Mouse (Mus musculus) midbrain, embryonic 11.5 days (tissue): Measurements from ENCODE around the gene Gpalpp1. TPM values are rescaled to one million over a fixed set of nuclear protein-coding genes. Genes with fewer than 3 reads are reported as not detected.

Source experiments
- ATAC-seq: fragments of 200-750 bp; cut with Nextera tagmentation; 2 replicates; pipeline ENCODE4 v1.8.0; 2017; ENCODE audit warnings: moderate TSS enrichment, moderate library complexity; ENCODE audit not compliant: low FRiP score
- DNase-seq: peaks from one replicate; pipeline ENCODE4 v3.0.0; 2015; ENCODE audit warnings: low spot score; ENCODE audit errors: missing footprints
- H3K27ac ChIP-seq: fragments of 300-500 bp; sonication (generic); 2 replicates; pipeline ENCODE4 v1.5.1; 2014; ENCODE audit warnings: low read depth, low read length
- H3K27me3 ChIP-seq: fragments of 300-500 bp; sonication (generic); 2 replicates; pipeline ENCODE4 v1.6.1; 2014; ENCODE audit warnings: mild to moderate bottlenecking, low read length, moderate library complexity, mixed read lengths; ENCODE audit not compliant: control insufficient read depth, insufficient read depth
- H3K36me3 ChIP-seq: fragments of 300-500 bp; sonication (generic); 2 replicates; pipeline ENCODE4 v1.6.1; 2014; ENCODE audit warnings: mild to moderate bottlenecking, low read length, moderate library complexity, mixed read lengths; ENCODE audit not compliant: control insufficient read depth, insufficient read depth
- H3K4me1 ChIP-seq: fragments of 300-500 bp; sonication (generic); 2 replicates; pipeline ENCODE4 v1.6.1; 2014; ENCODE audit warnings: low read length; ENCODE audit not compliant: control insufficient read depth, insufficient read depth
- H3K4me2 ChIP-seq: fragments of 300-500 bp; sonication (generic); 2 replicates; pipeline ENCODE4 v1.6.1; 2014; ENCODE audit warnings: mild to moderate bottlenecking, moderate library complexity
- H3K4me3 ChIP-seq: fragments of 300-500 bp; sonication (generic); 2 replicates; pipeline ENCODE4 v1.5.1; 2014; ENCODE audit warnings: low read depth, low read length
- H3K9ac ChIP-seq: fragments of 300-500 bp; sonication (generic); 2 replicates; pipeline ENCODE4 v1.6.1; 2014; ENCODE audit warnings: low read length
- H3K9me3 ChIP-seq: fragments of 300-500 bp; sonication (generic); 2 replicates; pipeline ENCODE4 v1.6.1; 2016; ENCODE audit warnings: low read length; ENCODE audit not compliant: control insufficient read depth
- WGBS: fragments of 180-500 bp; shearing (Covaris S2); extraction: QIAGEN DNeasy Blood & Tissue Kit; methylation state at CpG from one replicate; pipeline ENCODE4 v1.1.7; 2014; 5-methylcytosine and 5-hydroxymethylcytosine counted together
- polyA plus RNA-seq: library from polyadenylated mRNA; unstranded; fragments of >200 nt; fragmentation: Nextera tagmentation; extraction: Ambion mirVana; gene quantifications from 2 replicates; pipeline ENCODE4 v1.2.1, GENCODE M21; 2014

The Gpalpp1 gene
- polyA plus RNA-seq, 1 experiment from 2014 or later, result 19.9 TPM

DNA sequence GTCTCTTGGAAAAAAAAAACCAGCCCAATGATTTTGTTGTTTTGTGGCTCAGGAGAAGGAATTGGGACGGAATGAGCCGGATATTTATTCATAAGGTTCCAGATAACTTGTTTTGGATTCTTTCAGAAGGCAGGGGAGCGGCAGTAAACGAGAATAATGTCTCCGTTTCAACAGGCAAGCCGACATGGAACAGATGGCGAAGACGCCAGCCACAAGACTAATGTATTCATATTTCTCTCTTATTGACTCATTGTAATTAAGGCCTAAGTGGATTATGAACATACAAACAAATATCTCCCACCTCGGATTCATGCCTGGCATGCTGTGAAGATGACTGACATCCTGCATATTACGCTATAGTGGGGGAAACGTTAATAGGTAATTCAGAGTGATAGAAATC, 56.8 kb downstream of the Gpalpp1 start:
- Histone ChIP-seq H3K27me3 (no peaks in the 10 kb centered on the region), H3K4me3 (no peak overlapping the region), H3K4me1 (0 out of 2 replicates have a peak, but pooled peaks cover 3% of the 10 kb centered on the region), H3K4me2 (no peak overlapping the region), H3K9me3 (no peaks in the 10 kb centered on the region), H3K9ac (no peak overlapping the region), H3K36me3 (no peaks in the 10 kb centered on the region), H3K27ac (no peak overlapping the region)
- DNase-seq, result no peak
- ATAC-seq, result no peak
- WGBS, result 82% methylated on average over 11 of the region's 11 CpGs

DNA sequence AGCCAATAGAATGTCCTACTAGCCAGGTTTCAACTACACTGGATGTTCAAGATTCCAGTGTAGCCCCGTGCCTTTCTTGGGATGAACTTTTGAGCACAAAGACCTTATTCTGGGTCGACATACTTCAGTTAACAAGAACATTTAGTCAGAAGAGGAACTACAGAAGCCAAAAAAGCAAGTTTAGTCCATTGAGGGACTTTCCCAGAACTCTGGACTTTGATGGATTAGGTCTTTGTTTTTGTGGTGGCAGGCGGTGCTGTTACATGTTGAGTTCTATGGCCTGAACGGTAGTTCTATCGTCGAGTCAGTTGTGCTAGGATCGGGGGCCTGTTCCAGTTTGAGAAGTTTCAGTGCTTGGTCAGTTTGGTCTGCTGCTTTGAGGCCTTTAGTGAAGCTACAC, 58.6 kb downstream of the Gpalpp1 start:
- H3K4me2 ChIP-seq, result no peak overlapping the region
- no peaks in the 10 kb centered on the region for H3K36me3 ChIP-seq
- WGBS, result 85% methylated on average over 7 of the region's 7 CpGs
- H3K27me3 ChIP-seq, result no peaks in the 10 kb centered on the region
- DNase-seq, result no peak
- H3K4me1 ChIP-seq, result 0 out of 2 replicates have a peak, but pooled peaks cover 3% of the 10 kb centered on the region
- no peaks in the 10 kb centered on the region for H3K9me3 ChIP-seq
- no peak overlapping the region for H3K4me3 ChIP-seq
- H3K27ac ChIP-seq, result no peak overlapping the region
- no peak overlapping the region for H3K9ac ChIP-seq
- no peak for ATAC-seq

DNA sequence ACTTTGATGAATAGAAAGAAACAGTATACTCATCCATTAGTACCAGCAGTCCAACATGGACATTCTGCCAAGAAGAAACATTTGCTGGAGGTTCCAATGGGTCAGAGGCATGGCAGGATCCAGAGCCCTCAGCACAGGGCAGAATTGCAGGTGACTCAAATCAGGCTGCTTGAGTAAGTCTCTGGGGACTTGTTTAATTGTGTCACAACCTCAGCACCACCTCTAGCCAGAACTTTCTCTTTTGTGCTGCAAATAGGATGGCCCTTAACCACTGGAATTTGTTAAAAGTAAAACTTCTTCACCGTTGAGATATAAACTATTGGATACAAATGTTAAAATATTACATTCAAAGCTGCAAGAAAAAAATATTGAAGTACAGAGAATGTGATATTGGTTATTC, 64.8 kb downstream of the Gpalpp1 start:
- H3K9me3 ChIP-seq, result no peaks in the 10 kb centered on the region
- no peaks in the 10 kb centered on the region for H3K36me3 ChIP-seq
- no peak overlapping the region for H3K4me3 ChIP-seq
- no peaks in the 10 kb centered on the region for H3K27me3 ChIP-seq
- no peak overlapping the region for H3K4me2 ChIP-seq
- 60% methylated on average over 1 of the region's 1 CpGs for WGBS
- H3K9ac ChIP-seq, result no peak overlapping the region
- ATAC-seq (no peak), DNase-seq (no peak)
- H3K4me1 ChIP-seq, result no peaks in the 10 kb centered on the region
- no peak overlapping the region for H3K27ac ChIP-seq

DNA sequence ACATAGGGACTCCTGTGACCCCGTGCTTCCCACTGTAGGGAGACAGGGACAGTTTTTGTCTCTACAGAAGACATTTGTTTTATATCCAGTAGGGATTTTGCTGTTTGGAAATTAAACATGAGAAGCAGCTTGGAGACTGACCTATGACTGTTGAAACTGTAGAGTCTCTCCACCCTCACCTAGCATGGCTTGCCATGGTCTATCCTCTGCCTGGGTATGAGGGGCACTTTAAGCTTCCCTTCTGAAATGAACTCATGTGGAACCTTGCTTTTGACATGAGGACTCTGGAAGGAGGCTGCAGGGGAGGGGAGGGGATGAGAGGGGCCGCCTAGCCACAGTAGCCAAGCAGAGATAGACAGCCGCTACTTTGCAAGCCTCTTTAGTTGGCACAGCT, 66.4 kb downstream of the Gpalpp1 start:
- Histone ChIP-seq H3K9ac (no peak overlapping the region), H3K4me2 (no peak overlapping the region), H3K36me3 (no peaks in the 10 kb centered on the region), H3K9me3 (no peaks in the 10 kb centered on the region), H3K27ac (no peak overlapping the region), H3K4me3 (no peak overlapping the region), H3K4me1 (no peaks in the 10 kb centered on the region), H3K27me3 (no peaks in the 10 kb centered on the region)
- 39% methylated on average over 3 of the region's 3 CpGs for WGBS
- ATAC-seq, result no peak
- no peak for DNase-seq

DNA sequence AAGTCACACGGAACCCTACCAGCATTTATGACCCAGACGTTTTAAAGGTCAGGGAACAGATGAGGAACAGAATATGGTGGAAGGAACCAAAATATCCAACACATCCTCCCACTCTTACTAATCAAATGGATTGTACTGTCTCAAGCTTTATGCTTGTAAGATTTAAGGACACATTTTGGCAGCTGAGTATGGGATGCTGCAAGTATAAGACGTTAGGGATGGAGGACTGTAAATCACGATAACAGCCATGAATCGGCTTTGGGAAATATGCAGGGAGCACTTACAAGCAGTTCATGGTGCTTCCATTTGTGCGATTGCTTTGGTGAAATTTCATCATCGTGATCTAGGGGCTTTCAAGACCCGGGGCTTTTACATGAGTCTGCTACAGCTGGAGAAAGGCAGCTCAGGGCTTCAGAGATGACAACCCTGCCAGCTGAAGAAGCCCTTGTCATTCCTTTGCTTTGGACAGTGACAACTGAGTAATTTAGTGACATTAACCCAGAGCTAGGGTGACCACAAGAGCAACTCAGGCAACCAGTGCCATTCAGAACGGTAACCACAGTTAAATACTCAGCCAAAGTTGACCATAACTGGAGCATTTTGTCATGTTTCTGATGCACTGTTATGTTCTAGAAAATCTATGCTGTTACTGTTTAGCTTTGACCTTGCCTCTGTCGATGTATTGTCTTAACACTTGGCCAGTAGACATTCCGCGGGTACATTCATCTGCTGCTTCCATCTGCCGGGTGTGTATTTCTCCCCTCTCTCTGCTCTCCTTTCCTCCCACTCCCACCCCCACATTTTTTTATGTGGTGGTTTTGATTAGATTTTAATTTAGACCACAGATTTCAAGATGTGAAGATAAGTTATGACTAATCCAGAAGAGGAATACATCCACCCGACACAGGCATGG, 67.1 kb downstream of the Gpalpp1 start:
- no peaks in the 10 kb centered on the region for H3K27me3 ChIP-seq
- WGBS, result 88% methylated on average over 14 of the region's 14 CpGs

More for the DNA sequence above, 67.1 kb downstream of the Gpalpp1 start:
- Histone ChIP-seq H3K4me1 (no peaks in the 10 kb centered on the region), H3K4me2 (no peak overlapping the region), H3K36me3 (no peaks in the 10 kb centered on the region), H3K9me3 (no peaks in the 10 kb centered on the region), H3K4me3 (no peak overlapping the region), H3K27ac (no peak overlapping the region), H3K9ac (no peak overlapping the region)
- no peak for DNase-seq
- ATAC-seq, result no peak

Other genes starting within 250 kb of the Gpalpp1 start
- gene Kctd4, start 155.8 kb downstream of the Gpalpp1 start, polyA plus RNA-seq, result 0.83 and 0.99 TPM in 2 replicates
- 59.3 and 66.7 TPM in 2 replicates for gene Gtf2f2, start 99.9 kb downstream of the Gpalpp1 start, polyA plus RNA-seq
- gene Nufip1, start 131 bp upstream of the Gpalpp1 start, polyA plus RNA-seq, result 19.2 and 19.3 TPM in 2 replicates